Mouse (Mus musculus) embryonic fibroblast, embryonic 13.5 days (primary cell): Measurements from ENCODE around the gene Cep170.

ENCODE experiments used
- CTCF ChIP-seq: IDR thresholded peaks from 2 replicates; pipeline ENCODE4 v1.5.1; 2011; ENCODE audit warnings: mild to moderate bottlenecking, control low read depth, low read length, moderate library complexity, borderline replicate concordance; ENCODE audit not compliant: insufficient read depth
- POLR2A ChIP-seq: IDR thresholded peaks from 2 replicates; pipeline ENCODE4 v1.6.1; 2011; ENCODE audit warnings: low read depth, mild to moderate bottlenecking, control low read depth, low read length, moderate library complexity

- TF ChIP-seq CTCF (no peak), POLR2A (no peak)
Observed at GRCm38 (mm10) chr1:176833948-176834347, 20.1 kb upstream of the Cep170 start.
